Mouse (Mus musculus): ENCODE results near the gene Ankrd33b.

GRCm38 (mm10) chr15:31402200-31402892, 34.8 kb upstream of the Ankrd33b start:
- no peak for TF ChIP-seq CTCF (IDR thresholded peaks at IDR 0.05; ENCODE audit: low read depth)
- TF ChIP-seq EP300 (IDR thresholded peaks at IDR 0.05; ENCODE audit: low read depth) = no peak

Data from liver, postnatal 0 days (tissue).